Mouse (Mus musculus) layer of hippocampus, adult 8-10 months (tissue): ENCODE data around the gene Msrb3. TPM values are rescaled to one million over a fixed set of nuclear protein-coding genes. Genes with fewer than 3 reads are reported as not detected.

Experiments used
- DNase-seq, 2 experiments: peaks; one replicate each; pipeline ENCODE4 v3.0.0; 2022; ENCODE audit warnings: low spot score in 2 of 2
- total RNA-seq, 4 experiments: library from RNA; stranded (reverse); gene quantifications; 2 replicates each; pipeline ENCODE4 v1.2.4; 2022

Gene Msrb3
- total RNA-seq, 4 experiments from 2014 or later, result 3.7 to 5.1 (median 4.7) TPM

- DNase-seq, result no peak
Measured at GRCm38 (mm10) chr10:120811796-120812443, 87.0 kb downstream of the Msrb3 start.

- no peak for DNase-seq
Measured at GRCm38 (mm10) chr10:120810832-120811571, 87.9 kb downstream of the Msrb3 start.

- DNase-seq, result no peak
Measured at GRCm38 (mm10) chr10:120810053-120810696, 88.7 kb downstream of the Msrb3 start.

GRCm38 (mm10) chr10:120808167-120808566 is 90.7 kb downstream of the Msrb3 start:
- no peak for DNase-seq

- DNase-seq, result no peak
Measured at GRCm38 (mm10) chr10:120801127-120801526, 97.8 kb downstream of the Msrb3 start.

- DNase-seq, result no peak
Measured at GRCm38 (mm10) chr10:120799479-120799878, 99.4 kb downstream of the Msrb3 start.

- no peak for DNase-seq
Measured at GRCm38 (mm10) chr10:120796749-120797148, 102.2 kb downstream of the Msrb3 start.

- no peak for DNase-seq
Measured at GRCm38 (mm10) chr10:120794391-120794817, 104.5 kb downstream of the Msrb3 start.

- DNase-seq, result no peak
Measured at GRCm38 (mm10) chr10:120792191-120792765, 106.6 kb downstream of the Msrb3 start.

GRCm38 (mm10) chr10:120791438-120791837 is 107.5 kb downstream of the Msrb3 start:
- DNase-seq, result no peak

GRCm38 (mm10) chr10:120787202-120787601 is 111.7 kb downstream of the Msrb3 start:
- no peak for DNase-seq

- DNase-seq, result no peak
Measured at GRCm38 (mm10) chr10:120784516-120784915, 114.4 kb downstream of the Msrb3 start.

- DNase-seq, result no peak
Measured at GRCm38 (mm10) chr10:120783393-120783792, 115.5 kb downstream of the Msrb3 start.

GRCm38 (mm10) chr10:120777499-120777898 is 121.4 kb downstream of the Msrb3 start:
- no peak for DNase-seq

- no peak for DNase-seq
Measured at GRCm38 (mm10) chr10:120775361-120775760, 123.5 kb downstream of the Msrb3 start.

GRCm38 (mm10) chr10:120767418-120767817 is 131.5 kb downstream of the Msrb3 start:
- no peak for DNase-seq

- no peak for DNase-seq
Measured at GRCm38 (mm10) chr10:120765398-120765797, 133.5 kb downstream of the Msrb3 start.

- no peak for DNase-seq
Measured at GRCm38 (mm10) chr10:120763656-120764466, 135.0 kb downstream of the Msrb3 start.

- no peak for DNase-seq
Measured at GRCm38 (mm10) chr10:120762958-120763357, 135.9 kb downstream of the Msrb3 start.

GRCm38 (mm10) chr10:120760679-120761078 is 138.2 kb downstream of the Msrb3 start:
- no peak for DNase-seq

GRCm38 (mm10) chr10:120759883-120760282 is 139.0 kb downstream of the Msrb3 start:
- DNase-seq, result no peak
